Mouse (Mus musculus): ENCODE measurements around the gene Med18. TPM values are rescaled to one million over a fixed set of nuclear protein-coding genes. Genes with fewer than 3 reads are reported as not detected.

Gene Med18
- not detected in 2 replicates for polyA plus RNA-seq (2012; ENCODE audit: insufficient read depth, insufficient read length, low replicate concordance, missing spikeins)

- H3K27ac ChIP-seq (ENCODE audit: insufficient read depth, low read depth, low read length), result peak within 1 kb of the TSS; percentile 38; the same call in 1 of the 2 replicates
- TF ChIP-seq CTCF (IDR thresholded peaks at IDR 0.05; ENCODE audit: insufficient read depth, low read depth, low read length) (no peak), POLR2A (IDR thresholded peaks at IDR 0.05; ENCODE audit: insufficient read depth, low read depth, low read length) (peak; percentile 53; the same call in 1 of the 2 replicates)
- under 1% methylated on average over 44 of the region's 44 CpGs for WGBS
- peaks cover 7% of the 10 kb centered on the region for H3K4me1 ChIP-seq (ENCODE audit: control insufficient read depth, insufficient read depth, low read length)
- H3K4me3 ChIP-seq (ENCODE audit: insufficient read depth, low read depth, low read length), result peak within 1 kb of the TSS; percentile 74
Observed at GRCm38 (mm10) chr4:132463430-132464254, at the start of gene Med18. Gene Med18 (minus strand): TSS chr4:132463921.

DNA sequence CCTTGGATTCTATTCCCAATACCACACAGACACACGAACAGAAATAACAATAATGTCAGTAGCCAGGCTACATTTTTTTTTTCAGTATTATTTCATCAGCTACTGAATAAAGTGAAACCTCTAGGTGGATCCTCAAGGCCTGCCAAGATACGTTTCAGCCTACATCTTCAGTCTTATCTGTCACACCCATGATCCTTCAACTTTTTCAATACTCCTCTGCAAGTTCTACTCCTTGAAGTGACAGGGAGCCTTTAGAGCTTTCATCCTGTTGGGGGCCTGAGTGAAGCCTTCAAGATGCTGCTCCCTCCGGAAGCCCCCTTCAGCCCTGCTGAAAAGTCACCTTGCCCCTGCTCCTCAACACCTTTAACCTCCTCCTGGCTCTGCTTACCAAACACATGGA is 48.4 kb upstream of the Med18 start:
- Histone ChIP-seq H3K4me1 (ENCODE audit: control insufficient read depth, insufficient read depth, low read length) (peaks cover 8% of the 10 kb centered on the region), H3K4me3 (ENCODE audit: insufficient read depth, low read depth, low read length) (no peak overlapping the region), H3K27ac (ENCODE audit: insufficient read depth, low read depth, low read length) (no peak overlapping the region)
- TF ChIP-seq POLR2A (IDR thresholded peaks at IDR 0.05; ENCODE audit: insufficient read depth, low read depth, low read length) (no peak), CTCF (IDR thresholded peaks at IDR 0.05; ENCODE audit: insufficient read depth, low read depth, low read length) (no peak)
- WGBS, result 84% methylated on average over 3 of the region's 3 CpGs

- H3K27ac ChIP-seq (ENCODE audit: insufficient read depth, low read depth, low read length), result no peak within 1 kb of the TSS
- TF ChIP-seq POLR2A (IDR thresholded peaks at IDR 0.05; ENCODE audit: insufficient read depth, low read depth, low read length) (peak; percentile 99), CTCF (IDR thresholded peaks at IDR 0.05; ENCODE audit: insufficient read depth, low read depth, low read length) (no peak)
- H3K4me1 ChIP-seq (ENCODE audit: control insufficient read depth, insufficient read depth, low read length), result peaks cover 8% of the 10 kb centered on the region
- peak within 1 kb of the TSS; percentile 71 for H3K4me3 ChIP-seq (ENCODE audit: insufficient read depth, low read depth, low read length)
- WGBS, result 0% methylated on average over 32 of the region's 32 CpGs
Observed at GRCm38 (mm10) chr4:132510352-132510798, 46.7 kb upstream of the Med18 start, which contains the start of gene Sesn2. Gene Sesn2 (minus strand): TSS chr4:132510501.

GRCm38 (mm10) chr4:132509621-132510296 is 46.0 kb upstream of the Med18 start:
- no peak for TF ChIP-seq POLR2A (IDR thresholded peaks at IDR 0.05; ENCODE audit: insufficient read depth, low read depth, low read length)
- TF ChIP-seq CTCF (IDR thresholded peaks at IDR 0.05; ENCODE audit: insufficient read depth, low read depth, low read length), result no peak
- peaks cover 11% of the 10 kb centered on the region for H3K4me1 ChIP-seq (ENCODE audit: control insufficient read depth, insufficient read depth, low read length)
- peak overlapping the region; percentile 71 for H3K4me3 ChIP-seq (ENCODE audit: insufficient read depth, low read depth, low read length)
- H3K27ac ChIP-seq (ENCODE audit: insufficient read depth, low read depth, low read length), result no peak overlapping the region
- under 1% methylated on average over 52 of the region's 52 CpGs for WGBS

DNA sequence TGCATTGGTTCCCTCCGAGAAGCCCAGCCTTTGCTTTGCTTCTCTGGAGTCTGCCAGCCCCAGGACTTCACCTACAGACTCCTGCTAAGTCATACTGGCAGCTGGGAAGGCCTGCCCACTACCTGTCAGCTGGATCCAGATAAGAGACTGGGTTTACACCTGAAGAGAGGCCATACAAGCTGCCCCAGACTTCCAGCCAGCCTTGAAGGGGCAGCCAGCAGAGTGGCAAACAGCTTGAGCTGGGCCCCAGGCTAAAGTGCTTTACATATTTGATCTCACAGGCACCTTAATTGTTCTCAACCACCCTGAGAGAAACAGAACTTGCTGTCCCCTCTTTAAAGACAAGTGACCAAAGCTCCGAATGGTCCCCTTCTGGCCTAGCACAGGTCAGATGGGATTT is 43.5 kb upstream of the Med18 start:
- no peak overlapping the region for H3K4me3 ChIP-seq (ENCODE audit: insufficient read depth, low read depth, low read length)
- WGBS, result 75% methylated on average over 2 of the region's 2 CpGs
- TF ChIP-seq POLR2A (IDR thresholded peaks at IDR 0.05; ENCODE audit: insufficient read depth, low read depth, low read length), result no peak
- no peak for TF ChIP-seq CTCF (IDR thresholded peaks at IDR 0.05; ENCODE audit: insufficient read depth, low read depth, low read length)
- no peak overlapping the region for H3K27ac ChIP-seq (ENCODE audit: insufficient read depth, low read depth, low read length)
- peaks cover 5% of the 10 kb centered on the region for H3K4me1 ChIP-seq (ENCODE audit: control insufficient read depth, insufficient read depth, low read length)

GRCm38 (mm10) chr4:132506250-132506649 is 42.5 kb upstream of the Med18 start:
- Histone ChIP-seq H3K4me1 (ENCODE audit: control insufficient read depth, insufficient read depth, low read length) (peaks cover 5% of the 10 kb centered on the region), H3K4me3 (ENCODE audit: insufficient read depth, low read depth, low read length) (no peak overlapping the region), H3K27ac (ENCODE audit: insufficient read depth, low read depth, low read length) (no peak overlapping the region)
- TF ChIP-seq POLR2A (IDR thresholded peaks at IDR 0.05; ENCODE audit: insufficient read depth, low read depth, low read length) (no peak), CTCF (IDR thresholded peaks at IDR 0.05; ENCODE audit: insufficient read depth, low read depth, low read length) (no peak)
- WGBS, result 92% methylated on average over 6 of the region's 6 CpGs

DNA sequence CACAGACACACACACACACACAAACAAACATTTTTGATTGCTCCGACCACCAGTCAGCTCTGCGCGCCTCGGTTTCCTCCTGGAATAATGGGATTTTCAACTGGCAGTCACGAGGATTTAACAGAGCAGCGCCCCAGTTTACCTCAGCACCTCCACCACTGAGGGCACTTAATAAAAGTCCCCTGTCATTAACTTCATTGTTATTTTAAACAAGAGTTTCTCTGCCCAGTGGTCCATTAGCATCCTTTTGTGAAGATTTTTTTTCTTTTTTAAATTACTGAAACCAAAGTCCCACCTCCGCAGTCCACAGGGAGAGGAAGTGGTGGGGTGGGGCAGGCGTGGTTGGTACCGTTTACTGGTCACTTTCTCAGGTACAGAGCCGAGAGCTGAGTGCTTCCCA is 42.1 kb upstream of the Med18 start:
- H3K4me3 ChIP-seq (ENCODE audit: insufficient read depth, low read depth, low read length), result no peak overlapping the region
- no peak overlapping the region for H3K27ac ChIP-seq (ENCODE audit: insufficient read depth, low read depth, low read length)
- TF ChIP-seq POLR2A (IDR thresholded peaks at IDR 0.05; ENCODE audit: insufficient read depth, low read depth, low read length), result no peak
- no peak for TF ChIP-seq CTCF (IDR thresholded peaks at IDR 0.05; ENCODE audit: insufficient read depth, low read depth, low read length)
- WGBS, result 73% methylated on average over 10 of the region's 10 CpGs
- H3K4me1 ChIP-seq (ENCODE audit: control insufficient read depth, insufficient read depth, low read length), result peaks cover 5% of the 10 kb centered on the region

GRCm38 (mm10) chr4:132505034-132505738 is 41.5 kb upstream of the Med18 start:
- H3K27ac ChIP-seq (ENCODE audit: insufficient read depth, low read depth, low read length), result no peak overlapping the region
- WGBS, result 79% methylated on average over 6 of the region's 6 CpGs
- peaks cover 5% of the 10 kb centered on the region for H3K4me1 ChIP-seq (ENCODE audit: control insufficient read depth, insufficient read depth, low read length)
- no peak for TF ChIP-seq POLR2A (IDR thresholded peaks at IDR 0.05; ENCODE audit: insufficient read depth, low read depth, low read length)
- TF ChIP-seq CTCF (IDR thresholded peaks at IDR 0.05; ENCODE audit: insufficient read depth, low read depth, low read length), result no peak
- no peak overlapping the region for H3K4me3 ChIP-seq (ENCODE audit: insufficient read depth, low read depth, low read length)
